Mouse (Mus musculus): Measurements from ENCODE around the gene Pycard. TPM values are rescaled to one million over a fixed set of nuclear protein-coding genes. Genes with fewer than 3 reads are reported as not detected.
"Not testable (repeated sequence)": the region's sequence is repeated elsewhere in the genome, so short reads cannot be mapped to it uniquely, and the experiment has no call there.

The Pycard gene
- total RNA-seq, 2 experiments from 2014 or later: 101 to 175 TPM

DNA sequence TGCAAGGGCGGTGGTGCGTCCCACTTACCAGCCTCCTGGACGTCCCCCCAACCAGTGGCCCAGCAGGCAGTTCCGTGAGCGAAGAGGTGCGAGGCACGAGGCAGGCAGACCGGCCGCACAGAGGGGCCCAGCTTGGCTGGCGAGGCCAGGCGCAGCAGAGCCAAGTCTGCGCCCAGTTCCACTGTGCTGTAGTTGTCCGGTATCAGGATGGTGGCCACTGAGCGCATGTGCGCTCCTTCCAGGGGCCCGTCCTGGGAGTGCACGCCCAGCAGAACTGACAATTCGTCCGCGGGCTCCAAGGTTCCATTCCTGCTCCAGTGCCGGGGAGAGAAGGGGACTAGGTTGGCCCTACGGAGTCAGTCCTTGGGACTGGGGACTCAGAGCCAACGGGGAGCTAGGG lies 49.1 kb downstream of the Pycard start:
- no peak for ATAC-seq (replicated peaks; ENCODE audit: poor library complexity, severe bottlenecking)

GRCm38 (mm10) chr7:127942097-127942496 lies 51.6 kb downstream of the Pycard start:
- not testable (repeated sequence) for ATAC-seq (replicated peaks; ENCODE audit: poor library complexity, severe bottlenecking)

Other genes starting within 250 kb of the Pycard start
- 11.1 and 11.7 TPM in 2 replicates for gene Fbxl19, start 249.3 kb downstream of the Pycard start, total RNA-seq (2014; fragmentation: Nextera tagmentation)
- 13.8 and 17.7 TPM in 2 replicates for gene Fbxl19, start 249.3 kb downstream of the Pycard start, total RNA-seq (2017)
- 36.8 and 41.2 TPM in 2 replicates for gene Orai3, start 224.1 kb downstream of the Pycard start, total RNA-seq (2014; fragmentation: Nextera tagmentation)
- gene Orai3, start 224.1 kb downstream of the Pycard start, total RNA-seq (2017): 22.7 and 22.8 TPM in 2 replicates
- gene Setd1a, start 217.2 kb downstream of the Pycard start, total RNA-seq (2014; fragmentation: Nextera tagmentation): 59.6 and 105 TPM in 2 replicates
- gene Setd1a, start 217.2 kb downstream of the Pycard start, total RNA-seq (2017): 11.9 and 12.4 TPM in 2 replicates
- gene Gm49388, start 208.3 kb downstream of the Pycard start, total RNA-seq (2014; fragmentation: Nextera tagmentation): not detected in 2 replicates
- gene Gm49388, start 208.3 kb downstream of the Pycard start, total RNA-seq (2017): 1.2 TPM in 1 of 2 replicates, not detected in the other
- gene Hsd3b7, start 193.3 kb downstream of the Pycard start, total RNA-seq (2014; fragmentation: Nextera tagmentation): 27.6 and 29.6 TPM in 2 replicates
- 19.1 and 31.6 TPM in 2 replicates for gene Hsd3b7, start 193.3 kb downstream of the Pycard start, total RNA-seq (2017)
- gene Stx4a, start 169.6 kb downstream of the Pycard start, total RNA-seq (2014; fragmentation: Nextera tagmentation): 88.9 and 105 TPM in 2 replicates
- gene Stx4a, start 169.6 kb downstream of the Pycard start, total RNA-seq (2017): 37.7 and 38.8 TPM in 2 replicates
- gene Stx1b, start 169.3 kb downstream of the Pycard start, total RNA-seq (2014; fragmentation: Nextera tagmentation): 0.62 and 0.88 TPM in 2 replicates
- gene Stx1b, start 169.3 kb downstream of the Pycard start, total RNA-seq (2017): not detected in 2 replicates
- 29.2 and 38.4 TPM in 2 replicates for gene Zfp646, start 117.6 kb downstream of the Pycard start, total RNA-seq (2014; fragmentation: Nextera tagmentation)
- gene Zfp646, start 117.6 kb downstream of the Pycard start, total RNA-seq (2017): 35.5 and 40.8 TPM in 2 replicates
- 7.2 and 15.7 TPM in 2 replicates for gene Zfp668, start 117.0 kb downstream of the Pycard start, total RNA-seq (2014; fragmentation: Nextera tagmentation)
- gene Zfp668, start 117.0 kb downstream of the Pycard start, total RNA-seq (2017): 3.9 and 4.9 TPM in 2 replicates
- 0.19 TPM in 1 of 2 replicates, not detected in the other for gene Prss53, start 102.9 kb downstream of the Pycard start, total RNA-seq (2014; fragmentation: Nextera tagmentation)
- gene Prss53, start 102.9 kb downstream of the Pycard start, total RNA-seq (2017): 0.13 TPM in 1 of 2 replicates, not detected in the other
- gene Gm21974, start 98.4 kb downstream of the Pycard start, total RNA-seq (2014; fragmentation: Nextera tagmentation): not detected in 2 replicates
- not detected in 2 replicates for gene Gm21974, start 98.4 kb downstream of the Pycard start, total RNA-seq (2017)
- 93.1 and 126 TPM in 2 replicates for gene Vkorc1, start 98.2 kb downstream of the Pycard start, total RNA-seq (2014; fragmentation: Nextera tagmentation)
- 24.9 and 69.4 TPM in 2 replicates for gene Vkorc1, start 98.2 kb downstream of the Pycard start, total RNA-seq (2017)
- gene Bckdk, start 89.8 kb downstream of the Pycard start, total RNA-seq (2014; fragmentation: Nextera tagmentation): 63.3 and 78.0 TPM in 2 replicates
- 38.6 and 50.5 TPM in 2 replicates for gene Bckdk, start 89.8 kb downstream of the Pycard start, total RNA-seq (2017)
- 20.4 and 25.0 TPM in 2 replicates for gene Kat8, start 81.4 kb downstream of the Pycard start, total RNA-seq (2014; fragmentation: Nextera tagmentation)
- gene Kat8, start 81.4 kb downstream of the Pycard start, total RNA-seq (2017): 18.1 and 21.0 TPM in 2 replicates
- gene Prss8, start 63.8 kb downstream of the Pycard start, total RNA-seq (2014; fragmentation: Nextera tagmentation): not detected in 2 replicates
- gene Prss8, start 63.8 kb downstream of the Pycard start, total RNA-seq (2017): 0.52 TPM in 1 of 2 replicates, not detected in the other
- gene Prss36, start 47.1 kb downstream of the Pycard start, total RNA-seq (2014; fragmentation: Nextera tagmentation): 0.92 and 7.3 TPM in 2 replicates
- gene Prss36, start 47.1 kb downstream of the Pycard start, total RNA-seq (2017): 0.90 and 3.3 TPM in 2 replicates
- gene Fus, start 26.4 kb downstream of the Pycard start, total RNA-seq (2014; fragmentation: Nextera tagmentation): 319 and 323 TPM in 2 replicates
- gene Fus, start 26.4 kb downstream of the Pycard start, total RNA-seq (2017): 60.8 and 62.2 TPM in 2 replicates
- not detected in 2 replicates for gene Trim72, start 10.1 kb upstream of the Pycard start, total RNA-seq (2014; fragmentation: Nextera tagmentation)
- not detected in 2 replicates for gene Trim72, start 10.1 kb upstream of the Pycard start, total RNA-seq (2017)
- 12.5 and 17.5 TPM in 2 replicates for gene Itgam, start 68.8 kb upstream of the Pycard start, total RNA-seq (2014; fragmentation: Nextera tagmentation)
- 21.6 and 23.7 TPM in 2 replicates for gene Itgam, start 68.8 kb upstream of the Pycard start, total RNA-seq (2017)
- not detected in 2 replicates for gene Gm49368, start 68.8 kb upstream of the Pycard start, total RNA-seq (2014; fragmentation: Nextera tagmentation)
- 0.09 TPM in 1 of 2 replicates, not detected in the other for gene Gm49368, start 68.8 kb upstream of the Pycard start, total RNA-seq (2017)
- 0.54 and 2.4 TPM in 2 replicates for gene Itgax, start 135.7 kb upstream of the Pycard start, total RNA-seq (2014; fragmentation: Nextera tagmentation)
- 1.9 and 2.4 TPM in 2 replicates for gene Itgax, start 135.7 kb upstream of the Pycard start, total RNA-seq (2017)
- 0.47 TPM in 1 of 2 replicates, not detected in the other for gene Itgad, start 160.5 kb upstream of the Pycard start, total RNA-seq (2014; fragmentation: Nextera tagmentation)
- gene Itgad, start 160.5 kb upstream of the Pycard start, total RNA-seq (2017): 0.21 TPM in 1 of 2 replicates, not detected in the other
- 7.4 TPM in 1 of 2 replicates, not detected in the other for gene Cox6a2, start 212.5 kb upstream of the Pycard start, total RNA-seq (2014; fragmentation: Nextera tagmentation)
- 0.34 and 1.1 TPM in 2 replicates for gene Cox6a2, start 212.5 kb upstream of the Pycard start, total RNA-seq (2017)
- gene Armc5, start 243.5 kb upstream of the Pycard start, total RNA-seq (2014; fragmentation: Nextera tagmentation): 6.0 and 15.4 TPM in 2 replicates
- 9.3 and 9.6 TPM in 2 replicates for gene Armc5, start 243.5 kb upstream of the Pycard start, total RNA-seq (2017)
- gene 9130023H24Rik, start 244.2 kb upstream of the Pycard start, total RNA-seq (2014; fragmentation: Nextera tagmentation): 1.8 and 2.3 TPM in 2 replicates
- 5.2 and 6.6 TPM in 2 replicates for gene 9130023H24Rik, start 244.2 kb upstream of the Pycard start, total RNA-seq (2017)

Measured in granulocyte monocyte progenitor cell, adult 5-6 weeks (primary cell).